Mouse (Mus musculus): Measurements from ENCODE around the gene Fyn. TPM values are rescaled to one million over a fixed set of nuclear protein-coding genes. Genes with fewer than 3 reads are reported as not detected.

The Fyn gene
- polyA plus RNA-seq, 1 experiment from 2014 or later, result 13.5 TPM

DNA sequence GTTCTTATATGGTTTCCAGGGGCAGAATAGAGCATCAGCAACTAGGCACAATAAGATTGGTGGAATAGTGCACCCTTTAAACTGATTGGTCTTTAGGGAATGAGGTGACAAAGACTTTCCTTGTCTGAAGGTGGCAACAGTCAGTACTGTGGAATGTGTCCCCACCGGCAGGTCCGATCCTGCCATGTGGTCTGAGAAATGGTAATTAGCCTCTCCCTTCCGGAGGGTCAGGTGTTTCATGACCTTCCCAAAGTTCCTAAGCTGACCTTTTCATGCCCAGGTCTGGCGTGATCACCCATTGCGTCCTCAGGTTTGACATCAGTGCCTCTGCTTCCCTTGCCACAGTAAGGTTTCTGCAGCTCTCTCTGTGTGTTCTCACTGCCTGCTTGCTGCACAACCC is 134.7 kb downstream of the Fyn start:
- ATAC-seq, result no peak
- no peaks in the 10 kb centered on the region; the same call in 1 of the 2 replicates for H3K4me1 ChIP-seq (replicated peaks; ENCODE audit: control insufficient read depth, insufficient read depth, low read length)
- no peak overlapping the region for H3K4me3 ChIP-seq (ENCODE audit: low read depth, low read length)
- H3K9ac ChIP-seq (ENCODE audit: low read depth, low read length), result no peak overlapping the region
- H3K27ac ChIP-seq (ENCODE audit: low read depth, low read length), result no peak overlapping the region
- no peak overlapping the region for H3K4me2 ChIP-seq (replicated peaks; ENCODE audit: low read depth)
- TF ChIP-seq CTCF (IDR thresholded peaks at IDR 0.05; ENCODE audit: low read depth), result no peak
- no peaks in the 10 kb centered on the region for H3K36me3 ChIP-seq (ENCODE audit: control insufficient read depth, insufficient read depth)
- H3K9me3 ChIP-seq (ENCODE audit: control insufficient read depth), result no peaks in the 10 kb centered on the region
- no peaks in the 10 kb centered on the region for H3K27me3 ChIP-seq (replicated peaks; ENCODE audit: control insufficient read depth, insufficient read depth, low read length)
- WGBS, result 92% methylated on average over 5 of the region's 5 CpGs

DNA sequence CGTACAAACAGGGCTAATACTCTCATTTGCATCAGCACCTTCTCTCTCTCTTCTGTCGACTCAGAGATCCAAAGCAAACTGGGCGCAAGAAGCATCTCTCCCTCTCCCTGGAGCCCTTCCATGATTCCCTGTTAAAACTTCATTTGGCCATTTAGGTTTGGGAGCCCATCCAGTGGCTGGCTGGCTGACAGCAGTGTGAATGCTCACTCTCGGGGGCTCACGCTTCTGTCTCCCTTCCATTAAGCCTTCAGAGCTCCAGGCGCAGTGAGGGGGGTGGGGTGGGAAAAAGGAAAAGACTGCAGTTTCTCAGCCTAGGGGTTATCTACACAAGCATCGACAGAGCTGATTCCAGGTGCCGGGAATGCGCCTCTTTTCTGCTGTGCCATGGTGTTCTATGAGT is 136.4 kb downstream of the Fyn start:
- Histone ChIP-seq H3K9me3 (ENCODE audit: control insufficient read depth) (no peaks in the 10 kb centered on the region), H3K9ac (ENCODE audit: low read depth, low read length) (no peak overlapping the region), H3K4me3 (ENCODE audit: low read depth, low read length) (no peak overlapping the region), H3K27ac (ENCODE audit: low read depth, low read length) (no peak overlapping the region), H3K4me2 (replicated peaks; ENCODE audit: low read depth) (no peak overlapping the region), H3K4me1 (replicated peaks; ENCODE audit: control insufficient read depth, insufficient read depth, low read length) (no peaks in the 10 kb centered on the region; the same call in 1 of the 2 replicates), H3K27me3 (replicated peaks; ENCODE audit: control insufficient read depth, insufficient read depth, low read length) (no peaks in the 10 kb centered on the region), H3K36me3 (ENCODE audit: control insufficient read depth, insufficient read depth) (no peaks in the 10 kb centered on the region)
- WGBS, result 50% methylated on average over 9 of the region's 9 CpGs
- no peak for ATAC-seq
- no peak for TF ChIP-seq CTCF (IDR thresholded peaks at IDR 0.05; ENCODE audit: low read depth)

DNA sequence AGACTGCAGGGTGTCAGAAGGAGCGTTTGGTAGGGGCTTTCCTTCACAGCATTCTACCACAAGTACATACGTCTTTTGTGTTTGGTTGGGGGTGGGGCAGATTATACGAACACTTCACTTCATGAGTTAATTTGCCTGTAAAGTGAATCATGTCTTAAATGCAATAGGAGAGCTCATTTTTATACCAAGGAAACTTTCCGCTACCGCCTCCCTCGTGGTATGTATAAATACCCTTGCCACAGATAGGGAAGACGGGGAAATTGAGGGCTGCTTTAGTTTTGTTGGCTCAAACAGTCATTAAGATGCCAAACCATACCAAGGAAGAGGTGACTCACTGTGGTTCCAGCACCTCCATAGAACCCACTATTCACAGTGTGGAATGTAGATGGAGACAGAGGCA is 137.0 kb downstream of the Fyn start:
- H3K4me2 ChIP-seq (replicated peaks; ENCODE audit: low read depth), result no peak overlapping the region

DNA sequence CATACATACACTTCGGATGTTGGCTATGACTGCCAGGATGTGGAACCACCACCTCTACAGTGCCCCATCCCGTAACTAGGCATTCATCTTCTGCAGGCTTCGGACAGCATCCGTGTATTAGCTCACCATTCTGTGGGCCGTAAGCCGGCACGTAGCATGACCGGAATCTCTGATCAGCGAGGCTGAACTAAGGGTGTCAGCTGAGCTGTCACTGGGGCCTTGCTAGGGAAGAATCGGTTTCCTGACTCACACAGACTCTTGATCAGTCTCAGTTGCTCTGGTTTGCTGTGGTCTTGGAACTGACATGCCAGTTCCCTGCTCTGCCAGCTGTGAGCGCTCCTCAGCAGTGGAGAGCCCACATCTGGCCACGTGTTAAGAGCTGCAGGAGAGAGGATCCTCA is 137.7 kb downstream of the Fyn start:
- H3K36me3 ChIP-seq (ENCODE audit: control insufficient read depth, insufficient read depth), result no peaks in the 10 kb centered on the region
- no peak overlapping the region for H3K4me3 ChIP-seq (ENCODE audit: low read depth, low read length)
- no peak for TF ChIP-seq CTCF (IDR thresholded peaks at IDR 0.05; ENCODE audit: low read depth)
- H3K27ac ChIP-seq (ENCODE audit: low read depth, low read length), result no peak overlapping the region
- H3K9ac ChIP-seq (ENCODE audit: low read depth, low read length), result no peak overlapping the region
- no peak overlapping the region for H3K4me2 ChIP-seq (replicated peaks; ENCODE audit: low read depth)
- no peaks in the 10 kb centered on the region for H3K9me3 ChIP-seq (ENCODE audit: control insufficient read depth)
- no peak for ATAC-seq
- H3K27me3 ChIP-seq (replicated peaks; ENCODE audit: control insufficient read depth, insufficient read depth, low read length), result no peaks in the 10 kb centered on the region
- no peaks in the 10 kb centered on the region; the same call in 1 of the 2 replicates for H3K4me1 ChIP-seq (replicated peaks; ENCODE audit: control insufficient read depth, insufficient read depth, low read length)
- 86% methylated on average over 12 of the region's 12 CpGs for WGBS

More for the DNA sequence above, 137.0 kb downstream of the Fyn start:
- H3K27me3 ChIP-seq (replicated peaks; ENCODE audit: control insufficient read depth, insufficient read depth, low read length), result no peaks in the 10 kb centered on the region
- ATAC-seq, result no peak
- TF ChIP-seq CTCF (IDR thresholded peaks at IDR 0.05; ENCODE audit: low read depth), result no peak
- no peaks in the 10 kb centered on the region; the same call in 1 of the 2 replicates for H3K4me1 ChIP-seq (replicated peaks; ENCODE audit: control insufficient read depth, insufficient read depth, low read length)
- H3K4me3 ChIP-seq (ENCODE audit: low read depth, low read length), result no peak overlapping the region
- H3K36me3 ChIP-seq (ENCODE audit: control insufficient read depth, insufficient read depth), result no peaks in the 10 kb centered on the region
- no peak overlapping the region for H3K9ac ChIP-seq (ENCODE audit: low read depth, low read length)
- no peak overlapping the region for H3K27ac ChIP-seq (ENCODE audit: low read depth, low read length)
- 82% methylated on average over 7 of the region's 7 CpGs for WGBS
- no peaks in the 10 kb centered on the region for H3K9me3 ChIP-seq (ENCODE audit: control insufficient read depth)

DNA sequence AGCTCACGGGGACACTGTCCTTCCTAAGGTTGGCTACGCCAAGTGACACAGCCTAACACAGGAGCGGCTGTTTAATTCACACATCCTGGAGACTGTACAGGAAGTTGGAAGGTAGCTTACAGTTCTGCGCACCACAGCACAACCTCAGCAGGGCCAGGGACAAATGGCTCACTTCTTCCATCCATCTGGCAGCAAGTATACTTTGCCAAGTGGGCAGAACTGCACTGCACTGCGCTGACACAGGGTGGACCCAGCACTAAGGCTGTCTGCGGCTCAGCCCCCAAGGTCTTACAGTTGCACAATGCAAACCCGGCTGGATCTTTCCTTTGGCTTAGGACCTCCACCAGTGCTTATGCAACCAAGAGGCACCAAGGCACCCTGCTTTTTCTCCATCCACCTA is 138.2 kb downstream of the Fyn start:
- H3K4me2 ChIP-seq (replicated peaks; ENCODE audit: low read depth), result no peak overlapping the region
- H3K9me3 ChIP-seq (ENCODE audit: control insufficient read depth), result no peaks in the 10 kb centered on the region
- no peaks in the 10 kb centered on the region for H3K27me3 ChIP-seq (replicated peaks; ENCODE audit: control insufficient read depth, insufficient read depth, low read length)
- no peak overlapping the region for H3K9ac ChIP-seq (ENCODE audit: low read depth, low read length)
- no peak overlapping the region for H3K4me3 ChIP-seq (ENCODE audit: low read depth, low read length)
- no peaks in the 10 kb centered on the region; the same call in 1 of the 2 replicates for H3K4me1 ChIP-seq (replicated peaks; ENCODE audit: control insufficient read depth, insufficient read depth, low read length)
- WGBS, result 84% methylated on average over 7 of the region's 7 CpGs
- H3K36me3 ChIP-seq (ENCODE audit: control insufficient read depth, insufficient read depth), result no peaks in the 10 kb centered on the region
- no peak for TF ChIP-seq CTCF (IDR thresholded peaks at IDR 0.05; ENCODE audit: low read depth)
- ATAC-seq, result no peak
- H3K27ac ChIP-seq (ENCODE audit: low read depth, low read length), result no peak overlapping the region

DNA sequence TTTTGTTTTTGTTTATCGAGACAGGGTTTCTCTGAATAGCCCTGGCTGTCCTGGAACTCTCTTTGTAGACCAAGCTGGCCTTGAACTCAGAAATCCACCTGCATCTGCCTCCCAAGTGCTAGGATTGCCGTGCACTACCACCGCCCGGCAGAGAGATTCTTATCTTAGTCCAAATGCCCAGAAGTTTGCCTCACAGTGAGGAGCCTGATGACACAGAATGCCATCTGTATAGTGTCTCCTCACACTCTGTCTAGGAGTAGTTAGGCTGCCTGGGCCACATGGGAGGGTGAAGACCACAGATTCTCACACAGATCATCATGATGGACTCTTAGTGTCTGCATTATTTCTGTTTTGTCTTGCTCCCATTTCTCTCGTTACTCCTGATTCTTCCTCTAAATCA is 140.1 kb downstream of the Fyn start:
- WGBS, result 84% methylated on average over 5 of the region's 5 CpGs
- H3K27me3 ChIP-seq (replicated peaks; ENCODE audit: control insufficient read depth, insufficient read depth, low read length), result no peaks in the 10 kb centered on the region
- no peak overlapping the region for H3K4me3 ChIP-seq (ENCODE audit: low read depth, low read length)
- H3K9me3 ChIP-seq (ENCODE audit: control insufficient read depth), result no peaks in the 10 kb centered on the region
- TF ChIP-seq CTCF (IDR thresholded peaks at IDR 0.05; ENCODE audit: low read depth), result no peak
- H3K36me3 ChIP-seq (ENCODE audit: control insufficient read depth, insufficient read depth), result no peaks in the 10 kb centered on the region; the same call in 1 of the 2 replicates
- H3K27ac ChIP-seq (ENCODE audit: low read depth, low read length), result no peak overlapping the region
- ATAC-seq, result no peak
- no peak overlapping the region for H3K4me2 ChIP-seq (replicated peaks; ENCODE audit: low read depth)
- H3K9ac ChIP-seq (ENCODE audit: low read depth, low read length), result no peak overlapping the region
- no peaks in the 10 kb centered on the region; the same call in 1 of the 2 replicates for H3K4me1 ChIP-seq (replicated peaks; ENCODE audit: control insufficient read depth, insufficient read depth, low read length)

DNA sequence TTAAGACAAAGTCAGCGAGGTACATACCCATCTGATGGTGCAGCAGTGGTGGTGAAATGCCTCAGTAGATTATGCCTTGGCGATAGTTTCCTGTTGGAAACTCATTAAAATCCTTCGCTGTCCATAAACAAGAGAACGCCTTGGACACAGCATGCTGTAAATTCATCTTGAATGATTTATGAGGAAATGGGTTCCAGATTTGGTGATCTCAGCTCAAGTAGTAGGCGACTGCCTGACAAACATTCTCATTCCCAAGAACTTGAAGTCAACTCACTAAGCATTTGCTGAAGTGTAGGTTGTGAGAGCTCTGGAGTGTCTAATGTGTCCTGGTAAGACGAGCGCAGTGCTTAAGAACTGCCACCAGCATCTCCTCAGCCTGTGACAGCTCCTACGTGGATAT is 141.3 kb downstream of the Fyn start:
- no peak for TF ChIP-seq CTCF (IDR thresholded peaks at IDR 0.05; ENCODE audit: low read depth)
- no peaks in the 10 kb centered on the region; the same call in 1 of the 2 replicates for H3K36me3 ChIP-seq (ENCODE audit: control insufficient read depth, insufficient read depth)
- ATAC-seq, result no peak
- H3K27ac ChIP-seq (ENCODE audit: low read depth, low read length), result no peak overlapping the region
- H3K4me3 ChIP-seq (ENCODE audit: low read depth, low read length), result no peak overlapping the region
- no peaks in the 10 kb centered on the region for H3K9me3 ChIP-seq (ENCODE audit: control insufficient read depth)
- no peak overlapping the region for H3K9ac ChIP-seq (ENCODE audit: low read depth, low read length)
- no peaks in the 10 kb centered on the region; the same call in 1 of the 2 replicates for H3K4me1 ChIP-seq (replicated peaks; ENCODE audit: control insufficient read depth, insufficient read depth, low read length)
- H3K27me3 ChIP-seq (replicated peaks; ENCODE audit: control insufficient read depth, insufficient read depth, low read length), result no peaks in the 10 kb centered on the region
- H3K4me2 ChIP-seq (replicated peaks; ENCODE audit: low read depth), result no peak overlapping the region
- WGBS, result 63% methylated on average over 8 of the region's 8 CpGs

Measured in intestine, postnatal 0 days (tissue).